Mouse (Mus musculus) limb, embryonic 11.5 days (tissue): ENCODE measurements around the gene Olfr1512. TPM values are rescaled to one million over a fixed set of nuclear protein-coding genes. Genes with fewer than 3 reads are reported as not detected.
A peak's percentile ranks its signal among the peaks of the same experiment; 100 is the strongest.

ENCODE experiments used
- ATAC-seq: fragments of 200-750 bp; cut with Nextera tagmentation; 2 replicates; pipeline ENCODE4 v1.8.0; 2017; ENCODE audit warnings: low read depth; ENCODE audit not compliant: insufficient number of reproducible peaks, low FRiP score, low TSS enrichment
- DNase-seq: peaks from one replicate; pipeline ENCODE4 v3.0.0-alpha.2; 2015; ENCODE audit warnings: low spot score
- H3K27ac ChIP-seq: fragments of 300-500 bp; sonication (generic); replicated peaks from 2 replicates; pipeline ENCODE4 v1.5.1; 2014; ENCODE audit warnings: low read depth, mild to moderate bottlenecking, low read length
- H3K27me3 ChIP-seq: fragments of 300-500 bp; sonication (generic); 2 replicates; pipeline ENCODE4 v1.6.1; 2014; ENCODE audit warnings: mild to moderate bottlenecking, low read length, mixed read lengths; ENCODE audit not compliant: control insufficient read depth, insufficient read depth
- H3K36me3 ChIP-seq: fragments of 300-500 bp; sonication (generic); 2 replicates; pipeline ENCODE4 v1.6.1; 2014; ENCODE audit warnings: mild to moderate bottlenecking, low read length, moderate library complexity, mixed read lengths; ENCODE audit not compliant: control insufficient read depth, insufficient read depth
- H3K4me1 ChIP-seq: fragments of 300-500 bp; sonication (generic); 2 replicates; pipeline ENCODE4 v1.6.1; 2014; ENCODE audit warnings: low read length, mixed read lengths; ENCODE audit not compliant: control insufficient read depth, insufficient read depth
- H3K4me2 ChIP-seq: fragments of 300-500 bp; sonication (generic); 2 replicates; pipeline ENCODE4 v1.6.1; 2014; ENCODE audit warnings: low read depth, mild to moderate bottlenecking, moderate library complexity; ENCODE audit not compliant: severe bottlenecking
- H3K4me3 ChIP-seq: fragments of 300-500 bp; sonication (generic); 2 replicates; pipeline ENCODE4 v1.5.1; 2014; ENCODE audit warnings: low read depth, low read length
- H3K9ac ChIP-seq: fragments of 300-500 bp; sonication (generic); 2 replicates; pipeline ENCODE4 v1.6.1; 2014; ENCODE audit warnings: mild to moderate bottlenecking, low read length
- H3K9me3 ChIP-seq: fragments of 300-500 bp; sonication (generic); 2 replicates; pipeline ENCODE4 v1.6.1; 2016; ENCODE audit warnings: low read length; ENCODE audit not compliant: control insufficient read depth
- WGBS: fragments of 180-500 bp; shearing (Covaris S2); extraction: QIAGEN DNeasy Blood & Tissue Kit; methylation state at CpG from one replicate; pipeline ENCODE4 v1.1.7; 2014; 5-methylcytosine and 5-hydroxymethylcytosine counted together
- polyA plus RNA-seq: library from polyadenylated mRNA; unstranded; fragments of >200 nt; fragmentation: Nextera tagmentation; extraction: Ambion mirVana; gene quantifications from 2 replicates; pipeline ENCODE4 v1.2.1, GENCODE M21; 2014

Olfr1512 gene
- polyA plus RNA-seq, 1 experiment from 2014 or later, result not detected

- Histone ChIP-seq H3K9me3 (no peaks in the 10 kb centered on the region; the same call in 1 of the 2 replicates), H3K27me3 (no peaks in the 10 kb centered on the region), H3K36me3 (no peaks in the 10 kb centered on the region), H3K4me3 (no peak overlapping the region), H3K9ac (no peak overlapping the region), H3K27ac (no peak overlapping the region), H3K4me1 (no peaks in the 10 kb centered on the region), H3K4me2 (no peak overlapping the region)
- no peak for DNase-seq
- no peak for ATAC-seq
- WGBS, result 79% methylated on average over 6 of the region's 6 CpGs
These were observed 39.5 kb downstream of the Olfr1512 start for GRCm38 (mm10) chr14:52339512-52339852.

DNA sequence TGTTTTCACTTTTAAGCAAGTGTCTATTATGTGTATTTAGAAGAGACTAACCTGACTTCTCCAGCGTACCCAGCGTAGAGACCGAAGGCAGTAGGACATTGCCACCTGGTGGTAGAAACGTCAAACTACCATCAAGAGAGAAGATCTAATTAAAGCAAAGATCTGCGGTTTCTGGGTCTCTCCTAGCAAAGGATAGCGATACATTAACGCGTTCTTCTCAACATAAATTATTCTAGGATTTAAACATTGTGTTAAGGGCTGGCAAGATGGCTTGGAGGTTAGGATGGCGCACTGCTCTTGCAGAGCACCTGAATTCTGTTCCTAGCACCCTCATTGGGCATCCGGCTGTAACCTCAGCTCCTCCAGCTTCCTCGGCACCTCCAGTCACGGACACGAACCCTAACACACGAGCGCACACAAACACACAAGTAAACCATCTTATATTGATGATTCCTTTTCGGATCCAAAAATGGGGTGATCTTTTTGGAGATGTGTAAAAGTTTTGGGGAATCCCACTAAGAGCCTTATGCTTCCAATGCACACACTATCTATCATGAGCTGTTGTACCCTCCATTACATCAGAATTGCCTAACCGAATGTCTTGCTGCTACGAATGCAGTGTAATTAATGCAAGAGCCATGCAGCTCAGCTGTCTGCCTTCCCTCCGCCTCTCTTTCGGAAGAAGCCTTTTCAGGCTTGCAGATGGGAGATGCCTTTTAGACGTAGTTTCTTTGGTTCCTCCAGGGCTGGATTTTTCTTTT is 40.0 kb downstream of the Olfr1512 start:
- H3K4me3 ChIP-seq, result no peak overlapping the region
- no peaks in the 10 kb centered on the region for H3K4me1 ChIP-seq
- no peak for ATAC-seq
- peak overlapping the region; percentile 15; the same call in 1 of the 2 replicates for H3K4me2 ChIP-seq
- no peak overlapping the region for H3K9ac ChIP-seq
- no peaks in the 10 kb centered on the region for H3K36me3 ChIP-seq
- 33% methylated on average over 21 of the region's 21 CpGs for WGBS
- H3K9me3 ChIP-seq, result no peaks in the 10 kb centered on the region
- DNase-seq, result peak; percentile 62
- H3K27ac ChIP-seq, result no peak overlapping the region
- no peaks in the 10 kb centered on the region for H3K27me3 ChIP-seq

DNA sequence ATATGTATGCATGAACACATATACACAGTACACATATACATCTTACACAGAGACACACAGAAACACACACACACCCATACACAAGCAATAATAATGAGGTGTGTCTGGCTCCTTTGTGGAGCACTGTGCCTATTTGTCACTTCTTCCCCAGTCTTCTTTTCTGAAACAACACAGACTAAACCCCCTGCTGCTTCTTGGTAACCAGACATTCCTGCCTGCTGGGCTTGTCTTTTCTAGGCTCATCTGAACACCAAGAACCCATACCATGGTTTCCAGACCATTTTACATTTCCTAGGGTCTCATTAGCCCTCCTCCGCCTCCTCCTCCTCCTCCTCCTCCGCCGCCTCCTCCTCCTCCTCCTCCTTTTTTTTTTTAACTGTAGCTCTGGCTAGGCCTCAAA is 46.8 kb downstream of the Olfr1512 start:
- 92% methylated on average over 1 of the region's 3 CpGs for WGBS
- no peaks in the 10 kb centered on the region for H3K36me3 ChIP-seq
- no peak overlapping the region for H3K4me2 ChIP-seq
- no peak overlapping the region for H3K4me3 ChIP-seq
- DNase-seq (no peak), ATAC-seq (no peak)
- H3K27me3 ChIP-seq, result peaks cover 27% of the 10 kb centered on the region; the same call in 1 of the 2 replicates
- H3K27ac ChIP-seq, result no peak overlapping the region
- H3K4me1 ChIP-seq, result no peaks in the 10 kb centered on the region
- H3K9me3 ChIP-seq, result no peaks in the 10 kb centered on the region
- no peak overlapping the region for H3K9ac ChIP-seq

GRCm38 (mm10) chr14:52331069-52331750 is 47.8 kb downstream of the Olfr1512 start:
- WGBS, result 33% methylated on average over 4 of the region's 4 CpGs
- H3K27ac ChIP-seq, result no peak overlapping the region
- no peak for ATAC-seq

DNA sequence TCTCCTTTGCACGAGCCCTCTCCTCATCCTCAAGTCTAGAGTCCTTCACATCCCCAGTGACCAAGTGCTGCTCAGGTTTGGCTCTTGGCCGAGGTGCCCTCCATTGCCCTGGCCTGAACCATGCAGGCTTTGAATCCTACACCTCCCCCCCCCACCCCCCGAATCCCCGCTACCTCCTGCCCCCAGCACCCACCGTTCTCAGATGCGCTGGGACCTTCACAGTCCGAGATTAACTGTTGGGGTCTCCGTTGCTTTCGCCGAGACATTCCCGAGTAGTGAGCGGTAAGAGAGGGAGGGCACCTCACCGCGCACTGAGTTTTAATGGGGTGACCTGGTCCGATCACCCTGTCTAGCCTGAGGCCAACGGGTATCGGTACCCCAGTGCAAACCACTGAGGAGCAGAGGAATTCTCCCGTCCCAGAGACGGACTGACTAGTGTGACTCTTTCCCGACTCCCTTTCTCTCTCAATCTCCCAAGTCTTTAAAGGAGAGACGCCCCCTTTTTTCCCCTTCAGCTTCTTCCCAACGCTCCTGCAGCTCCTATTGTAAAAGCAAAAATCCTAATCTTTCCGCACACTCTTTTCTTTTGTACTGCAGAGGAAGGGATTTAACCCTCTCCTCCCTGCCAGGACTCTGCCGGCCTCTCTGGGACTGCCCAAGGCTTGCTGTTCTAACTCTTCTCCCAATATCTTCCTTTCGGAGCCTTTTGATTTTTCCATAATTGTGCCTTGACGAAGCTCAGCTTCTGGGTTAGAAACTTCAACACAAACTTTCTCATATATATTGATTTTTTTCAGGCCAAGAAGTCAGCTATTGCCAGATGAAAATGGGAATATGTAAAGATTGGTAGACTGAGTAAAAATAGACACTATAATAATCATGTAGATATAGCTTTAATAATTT is 50.8 kb downstream of the Olfr1512 start, which contains the start of gene Sall2:
Gene Sall2 (minus strand): TSS at position 853 of the 903 bp plus-strand sequence.
- H3K27ac ChIP-seq, result no peak within 1 kb of the TSS
- no peaks in the 10 kb centered on the region for H3K4me1 ChIP-seq

More at GRCm38 (mm10) chr14:52331069-52331750, 47.8 kb downstream of the Olfr1512 start:
- H3K4me2 ChIP-seq, result no peak overlapping the region
- no peak overlapping the region for H3K4me3 ChIP-seq
- H3K4me1 ChIP-seq, result no peaks in the 10 kb centered on the region
- no peaks in the 10 kb centered on the region for H3K36me3 ChIP-seq
- H3K9me3 ChIP-seq, result no peaks in the 10 kb centered on the region
- DNase-seq, result no peak
- peaks cover 34% of the 10 kb centered on the region for H3K27me3 ChIP-seq
- H3K9ac ChIP-seq, result no peak overlapping the region

GRCm38 (mm10) chr14:52327375-52327901 is 51.5 kb downstream of the Olfr1512 start:
- DNase-seq, result peak; percentile 34
- H3K4me3 ChIP-seq, result peak overlapping the region; percentile 28
- ATAC-seq, result no peak
- no peaks in the 10 kb centered on the region for H3K4me1 ChIP-seq
- 3% methylated on average over 14 of the region's 14 CpGs for WGBS
- H3K4me2 ChIP-seq, result peak overlapping the region; percentile 64
- H3K9ac ChIP-seq, result no peak overlapping the region
- H3K27ac ChIP-seq, result no peak overlapping the region
- peaks cover 39% of the 10 kb centered on the region for H3K27me3 ChIP-seq
- H3K9me3 ChIP-seq, result no peaks in the 10 kb centered on the region
- no peaks in the 10 kb centered on the region for H3K36me3 ChIP-seq

More for the DNA sequence above, 50.8 kb downstream of the Olfr1512 start, which contains the start of gene Sall2:
- Histone ChIP-seq H3K9me3 (no peaks in the 10 kb centered on the region), H3K4me3 (peak within 1 kb of the TSS; percentile 28), H3K9ac (peak within 1 kb of the TSS; percentile 14; the same call in 1 of the 2 replicates), H3K27me3 (peaks cover 39% of the 10 kb centered on the region), H3K36me3 (no peaks in the 10 kb centered on the region), H3K4me2 (peak within 1 kb of the TSS; percentile 64)
- ATAC-seq (peak; percentile 54; the same call in 1 of the 2 replicates), DNase-seq (peak; percentile 45)
- WGBS, result under 1% methylated on average over 26 of the region's 26 CpGs

GRCm38 (mm10) chr14:52325890-52326289 is 53.1 kb downstream of the Olfr1512 start:
- DNase-seq (no peak), ATAC-seq (no peak)
- no peak overlapping the region for H3K4me3 ChIP-seq
- no peaks in the 10 kb centered on the region for H3K36me3 ChIP-seq
- 16% methylated on average over 4 of the region's 4 CpGs for WGBS
- no peak overlapping the region for H3K4me2 ChIP-seq
- H3K27ac ChIP-seq, result no peak overlapping the region
- H3K9ac ChIP-seq, result no peak overlapping the region
- peaks cover 37% of the 10 kb centered on the region for H3K27me3 ChIP-seq
- H3K4me1 ChIP-seq, result no peaks in the 10 kb centered on the region
- no peaks in the 10 kb centered on the region for H3K9me3 ChIP-seq
